Mouse (Mus musculus) kidney, adult 2 months (tissue): ENCODE results near the gene Tars.

Experiments used
- CTCF ChIP-seq: fragments of 200-500 bp; conservative IDR thresholded peaks from 2 replicates; pipeline ENCODE4 v1.5.1; 2011; ENCODE audit warnings: low read depth, mild to moderate bottlenecking, control low read depth, low read length, moderate library complexity, mixed read lengths; ENCODE audit not compliant: insufficient read depth, insufficient read length
- POLR2A ChIP-seq: fragments of 200-500 bp; IDR thresholded peaks from one replicate; pipeline ENCODE4 v1.6.1; 2011; ENCODE audit warnings: low read depth, low read length, control low read depth

- TF ChIP-seq CTCF (no peak), POLR2A (no peak)
These were observed 13.1 kb upstream of the Tars start for GRCm38 (mm10) chr15:11412542-11412941.
